Mouse (Mus musculus): Measurements from ENCODE around the gene Stk16. TPM values are rescaled to one million over a fixed set of nuclear protein-coding genes. Genes with fewer than 3 reads are reported as not detected.

The Stk16 gene
- total RNA-seq, 2 experiments from 2014 or later, result 31.8 to 40.3 TPM

Small RNAs within 50 kb of the gene (microRNA-seq; reads per million reads assigned to microRNA genes)
- 0 reads per million in 2 experiments for gene Gm27943

Other genes starting within 250 kb of the Stk16 start
- 1 to 10 TPM; 4.0 to 5.4 TPM for gene Nhej1, start 85.6 kb upstream of the Stk16 start, total RNA-seq (2021)
- gene Slc23a3, start 76.9 kb upstream of the Stk16 start, total RNA-seq (2021), result not detected
- 10 to 100 TPM; 20.1 to 22.3 TPM for gene Cnppd1, start 68.1 kb upstream of the Stk16 start, total RNA-seq (2021)
- 10 to 100 TPM; 18.1 to 21.5 TPM for gene Retreg2, start 68.1 kb upstream of the Stk16 start, total RNA-seq (2021)
- gene Zfand2b, start 42.2 kb upstream of the Stk16 start, total RNA-seq (2021), result 10 to 100 TPM; 12.4 to 14.0 TPM
- gene Abcb6, start 30.4 kb upstream of the Stk16 start, total RNA-seq (2021), result 10 to 100 TPM; 20.8 to 24.2 TPM
- gene Ankzf1, start 18.7 kb upstream of the Stk16 start, total RNA-seq (2021), result 1 to 10 TPM; 6.8 to 9.4 TPM
- 10 to 100 TPM; 50.8 to 51.0 TPM for gene Atg9a, start 18.6 kb upstream of the Stk16 start, total RNA-seq (2021)
- 1 to 10 TPM; 6.5 to 8.6 TPM for gene Glb1l, start within 50 bp of the Stk16 start, total RNA-seq (2021)
- 100 to 1,000 TPM; 490 to 573 TPM for gene Tuba4a, start 9.0 kb downstream of the Stk16 start, total RNA-seq (2021)
- not detected for gene A630095N17Rik, start 21.3 kb downstream of the Stk16 start, total RNA-seq (2021)
- 10 to 100 TPM; 32.4 to 38.8 TPM for gene Dnajb2, start 25.6 kb downstream of the Stk16 start, total RNA-seq (2021)
- gene Ptprn, start 53.7 kb downstream of the Stk16 start, total RNA-seq (2021), result under 1 TPM; 0.65 to 0.68 TPM
- gene Resp18, start 67.6 kb downstream of the Stk16 start, total RNA-seq (2021), result not detected
- 10 to 100 TPM; 51.0 to 53.8 TPM for gene Dnpep, start 107.2 kb downstream of the Stk16 start, total RNA-seq (2021)
- gene Des, start 149.5 kb downstream of the Stk16 start, total RNA-seq (2021), result 1,000 to 10,000 TPM; 1,482 to 1,503 TPM
- gene Speg, start 164.5 kb downstream of the Stk16 start, total RNA-seq (2021), result 100 to 1,000 TPM; 196 to 209 TPM
- 10 to 100 TPM; 35.6 to 39.7 TPM for gene Gmppa, start 225.1 kb downstream of the Stk16 start, total RNA-seq (2021)
- gene Asic4, start 239.6 kb downstream of the Stk16 start, total RNA-seq (2021), result not detected

Measured in gastrocnemius, postnatal 10 days (tissue).